Mouse (Mus musculus): ENCODE results near the gene Ikzf3. TPM values are rescaled to one million over a fixed set of nuclear protein-coding genes. Genes with fewer than 3 reads are reported as not detected.

The Ikzf3 gene
- polyA plus RNA-seq, 1 experiment, result 0.10 TPM

GRCm38 (mm10) chr11:98435723-98436122 is 110.1 kb downstream of the Ikzf3 start:
- no peaks in the 10 kb centered on the region for H3K36me3 ChIP-seq (ENCODE audit: control insufficient read depth, insufficient read depth, low read length)
- H3K27ac ChIP-seq (ENCODE audit: control insufficient read depth, insufficient read depth, low read depth, low read length), result no peak overlapping the region
- peaks cover 8% of the 10 kb centered on the region for H3K4me1 ChIP-seq (ENCODE audit: control insufficient read depth, insufficient read depth, low read length)
- no peaks in the 10 kb centered on the region for H3K27me3 ChIP-seq (ENCODE audit: control insufficient read depth, insufficient read depth, low read length)
- TF ChIP-seq POLR2A (IDR thresholded peaks at IDR 0.05; ENCODE audit: control insufficient read depth, low read depth, low read length) (no peak), CTCF (IDR thresholded peaks at IDR 0.05; ENCODE audit: control insufficient read depth, insufficient read depth, insufficient replicate concordance, low read depth, low read length) (no peak)
- no peak overlapping the region for H3K4me3 ChIP-seq (ENCODE audit: control insufficient read depth, low read depth, low read length)

DNA sequence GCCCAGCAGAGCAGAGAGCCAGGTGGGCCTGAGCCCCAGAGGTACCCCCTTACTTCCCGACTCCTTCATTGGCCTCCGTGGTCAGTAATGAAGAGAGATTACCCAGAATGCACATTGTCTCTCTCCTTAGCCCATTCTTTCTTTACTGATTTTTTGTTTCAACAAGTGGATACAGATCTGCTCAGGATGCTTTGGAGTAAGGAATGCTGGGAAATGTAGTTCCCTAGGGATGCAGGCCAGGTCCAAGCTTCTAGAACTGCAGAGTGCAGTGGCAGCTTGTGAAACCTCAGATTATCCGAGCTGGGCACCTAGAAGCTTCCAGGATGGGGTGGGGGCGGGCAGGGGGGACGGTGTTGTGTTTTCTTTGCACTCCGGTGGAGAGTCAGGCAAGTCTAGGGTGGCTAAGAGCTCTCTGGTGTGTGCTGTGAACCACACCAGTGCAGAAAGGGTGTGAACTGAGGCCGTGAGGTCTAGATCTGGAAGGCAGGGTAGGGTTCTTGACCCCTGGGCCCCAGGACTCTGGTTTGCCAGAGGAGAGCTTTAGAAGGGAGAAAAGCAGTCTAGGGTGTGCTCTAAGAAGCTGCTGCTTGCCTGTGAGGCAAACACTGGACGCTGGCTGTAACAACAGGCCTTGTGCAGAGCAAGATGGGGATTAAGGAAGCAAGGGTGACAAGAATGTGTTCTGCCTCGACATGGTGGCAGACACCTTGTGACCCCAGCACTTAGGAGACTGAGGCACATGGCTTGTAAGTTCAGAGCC is 113.9 kb downstream of the Ikzf3 start:
- Histone ChIP-seq H3K27ac (ENCODE audit: control insufficient read depth, insufficient read depth, low read depth, low read length) (no peak overlapping the region), H3K4me1 (ENCODE audit: control insufficient read depth, insufficient read depth, low read length) (no peaks in the 10 kb centered on the region; the same call in none of the 2 replicates), H3K4me3 (ENCODE audit: control insufficient read depth, low read depth, low read length) (no peak overlapping the region), H3K36me3 (ENCODE audit: control insufficient read depth, insufficient read depth, low read length) (no peaks in the 10 kb centered on the region), H3K27me3 (ENCODE audit: control insufficient read depth, insufficient read depth, low read length) (no peaks in the 10 kb centered on the region)
- TF ChIP-seq CTCF (IDR thresholded peaks at IDR 0.05; ENCODE audit: control insufficient read depth, insufficient read depth, insufficient replicate concordance, low read depth, low read length) (no peak), POLR2A (IDR thresholded peaks at IDR 0.05; ENCODE audit: control insufficient read depth, low read depth, low read length) (no peak)

GRCm38 (mm10) chr11:98428436-98428835 is 117.4 kb downstream of the Ikzf3 start:
- no peak overlapping the region for H3K4me3 ChIP-seq (ENCODE audit: control insufficient read depth, low read depth, low read length)
- no peak overlapping the region for H3K27ac ChIP-seq (ENCODE audit: control insufficient read depth, insufficient read depth, low read depth, low read length)
- no peaks in the 10 kb centered on the region for H3K36me3 ChIP-seq (ENCODE audit: control insufficient read depth, insufficient read depth, low read length)
- TF ChIP-seq POLR2A (IDR thresholded peaks at IDR 0.05; ENCODE audit: control insufficient read depth, low read depth, low read length) (no peak), CTCF (IDR thresholded peaks at IDR 0.05; ENCODE audit: control insufficient read depth, insufficient read depth, insufficient replicate concordance, low read depth, low read length) (no peak)
- H3K4me1 ChIP-seq (ENCODE audit: control insufficient read depth, insufficient read depth, low read length), result no peaks in the 10 kb centered on the region
- H3K27me3 ChIP-seq (ENCODE audit: control insufficient read depth, insufficient read depth, low read length), result no peaks in the 10 kb centered on the region

GRCm38 (mm10) chr11:98426592-98426991 is 119.2 kb downstream of the Ikzf3 start:
- Histone ChIP-seq H3K27ac (ENCODE audit: control insufficient read depth, insufficient read depth, low read depth, low read length) (no peak overlapping the region), H3K36me3 (ENCODE audit: control insufficient read depth, insufficient read depth, low read length) (no peaks in the 10 kb centered on the region), H3K27me3 (ENCODE audit: control insufficient read depth, insufficient read depth, low read length) (no peaks in the 10 kb centered on the region), H3K4me1 (ENCODE audit: control insufficient read depth, insufficient read depth, low read length) (no peaks in the 10 kb centered on the region), H3K4me3 (ENCODE audit: control insufficient read depth, low read depth, low read length) (no peak overlapping the region)
- TF ChIP-seq CTCF (IDR thresholded peaks at IDR 0.05; ENCODE audit: control insufficient read depth, insufficient read depth, insufficient replicate concordance, low read depth, low read length), result no peak
- no peak for TF ChIP-seq POLR2A (IDR thresholded peaks at IDR 0.05; ENCODE audit: control insufficient read depth, low read depth, low read length)

GRCm38 (mm10) chr11:98418939-98419547 is 126.8 kb downstream of the Ikzf3 start:
- H3K36me3 ChIP-seq (ENCODE audit: control insufficient read depth, insufficient read depth, low read length), result no peaks in the 10 kb centered on the region
- H3K27ac ChIP-seq (ENCODE audit: control insufficient read depth, insufficient read depth, low read depth, low read length), result no peak overlapping the region
- no peaks in the 10 kb centered on the region for H3K27me3 ChIP-seq (ENCODE audit: control insufficient read depth, insufficient read depth, low read length)
- no peak overlapping the region for H3K4me3 ChIP-seq (ENCODE audit: control insufficient read depth, low read depth, low read length)
- TF ChIP-seq CTCF (IDR thresholded peaks at IDR 0.05; ENCODE audit: control insufficient read depth, insufficient read depth, insufficient replicate concordance, low read depth, low read length), result no peak
- TF ChIP-seq POLR2A (IDR thresholded peaks at IDR 0.05; ENCODE audit: control insufficient read depth, low read depth, low read length), result no peak
- no peaks in the 10 kb centered on the region for H3K4me1 ChIP-seq (ENCODE audit: control insufficient read depth, insufficient read depth, low read length)

GRCm38 (mm10) chr11:98418273-98418672 is 127.6 kb downstream of the Ikzf3 start:
- H3K36me3 ChIP-seq (ENCODE audit: control insufficient read depth, insufficient read depth, low read length), result no peaks in the 10 kb centered on the region
- TF ChIP-seq POLR2A (IDR thresholded peaks at IDR 0.05; ENCODE audit: control insufficient read depth, low read depth, low read length), result no peak
- no peak for TF ChIP-seq CTCF (IDR thresholded peaks at IDR 0.05; ENCODE audit: control insufficient read depth, insufficient read depth, insufficient replicate concordance, low read depth, low read length)

GRCm38 (mm10) chr11:98417074-98417473 is 128.8 kb downstream of the Ikzf3 start:
- Histone ChIP-seq H3K27me3 (ENCODE audit: control insufficient read depth, insufficient read depth, low read length) (no peaks in the 10 kb centered on the region), H3K36me3 (ENCODE audit: control insufficient read depth, insufficient read depth, low read length) (no peaks in the 10 kb centered on the region), H3K27ac (ENCODE audit: control insufficient read depth, insufficient read depth, low read depth, low read length) (no peak overlapping the region), H3K4me1 (ENCODE audit: control insufficient read depth, insufficient read depth, low read length) (peaks cover 8% of the 10 kb centered on the region), H3K4me3 (ENCODE audit: control insufficient read depth, low read depth, low read length) (no peak overlapping the region)
- no peak for TF ChIP-seq POLR2A (IDR thresholded peaks at IDR 0.05; ENCODE audit: control insufficient read depth, low read depth, low read length)

More at GRCm38 (mm10) chr11:98418273-98418672, 127.6 kb downstream of the Ikzf3 start:
- Histone ChIP-seq H3K4me1 (ENCODE audit: control insufficient read depth, insufficient read depth, low read length) (no peaks in the 10 kb centered on the region; the same call in none of the 2 replicates), H3K27me3 (ENCODE audit: control insufficient read depth, insufficient read depth, low read length) (no peaks in the 10 kb centered on the region), H3K4me3 (ENCODE audit: control insufficient read depth, low read depth, low read length) (no peak overlapping the region), H3K27ac (ENCODE audit: control insufficient read depth, insufficient read depth, low read depth, low read length) (no peak overlapping the region)

Other genes starting within 250 kb of the Ikzf3 start
- not detected in 2 replicates for gene Neurod2, start 216.4 kb downstream of the Ikzf3 start, polyA plus RNA-seq (2012; rRNA removed)
- 0.58 and 1.1 TPM in 2 replicates for gene Ppp1r1b, start 197.6 kb downstream of the Ikzf3 start, polyA plus RNA-seq (2012; rRNA removed)
- 24.3 and 26.9 TPM in 2 replicates for gene Stard3, start 187.7 kb downstream of the Ikzf3 start, polyA plus RNA-seq (2012; rRNA removed)
- gene Tcap, start 162.2 kb downstream of the Ikzf3 start, polyA plus RNA-seq (2012; rRNA removed), result 0.19 TPM in 1 of 2 replicates, not detected in the other
- gene Pnmt, start 159.6 kb downstream of the Ikzf3 start, polyA plus RNA-seq (2012; rRNA removed), result 0.35 and 4.7 TPM in 2 replicates
- gene Pgap3, start 145.5 kb downstream of the Ikzf3 start, polyA plus RNA-seq (2012; rRNA removed), result 4.9 and 6.1 TPM in 2 replicates
- gene Erbb2, start 133.6 kb downstream of the Ikzf3 start, polyA plus RNA-seq (2012; rRNA removed), result 1.5 and 1.9 TPM in 2 replicates
- gene Mien1, start 107.0 kb downstream of the Ikzf3 start, polyA plus RNA-seq (2012; rRNA removed), result 53.1 and 68.0 TPM in 2 replicates
- 2.4 and 3.1 TPM in 2 replicates for gene Grb7, start 99.6 kb downstream of the Ikzf3 start, polyA plus RNA-seq (2012; rRNA removed)
- 274 and 283 TPM in 2 replicates for gene Zpbp2, start 5.1 kb upstream of the Ikzf3 start, polyA plus RNA-seq (2012; rRNA removed)
- gene Ormdl3, start 41.3 kb upstream of the Ikzf3 start, polyA plus RNA-seq (2012; rRNA removed), result 96.2 and 111 TPM in 2 replicates
- gene Lrrc3c, start 52.3 kb upstream of the Ikzf3 start, polyA plus RNA-seq (2012; rRNA removed), result not detected in 2 replicates
- 0.11 and 0.16 TPM in 2 replicates for gene Gm12355, start 79.6 kb upstream of the Ikzf3 start, polyA plus RNA-seq (2012; rRNA removed)
- 0.20 TPM in 2 replicates for gene Gsdma3, start 80.3 kb upstream of the Ikzf3 start, polyA plus RNA-seq (2012; rRNA removed)
- 0.28 and 0.42 TPM in 2 replicates for gene Gsdma2, start 100.7 kb upstream of the Ikzf3 start, polyA plus RNA-seq (2012; rRNA removed)
- gene Gsdma, start 118.3 kb upstream of the Ikzf3 start, polyA plus RNA-seq (2012; rRNA removed), result 5.5 and 6.7 TPM in 2 replicates
- gene Psmd3, start 136.5 kb upstream of the Ikzf3 start, polyA plus RNA-seq (2012; rRNA removed), result 70.2 and 78.9 TPM in 2 replicates
- gene Csf3, start 155.2 kb upstream of the Ikzf3 start, polyA plus RNA-seq (2012; rRNA removed), result 0.48 and 0.63 TPM in 2 replicates
- gene Med24, start 183.4 kb upstream of the Ikzf3 start, polyA plus RNA-seq (2012; rRNA removed), result 96.6 and 106 TPM in 2 replicates
- gene Thra, start 194.6 kb upstream of the Ikzf3 start, polyA plus RNA-seq (2012; rRNA removed), result 14.4 and 18.9 TPM in 2 replicates
- gene Nr1d1, start 229.3 kb upstream of the Ikzf3 start, polyA plus RNA-seq (2012; rRNA removed), result 34.7 and 38.6 TPM in 2 replicates
- 138 and 143 TPM in 2 replicates for gene Msl1, start 249.5 kb upstream of the Ikzf3 start, polyA plus RNA-seq (2012; rRNA removed)

Data from testis, adult 2 months (tissue).